Mouse (Mus musculus): Measurements from ENCODE around the gene Ippk.

GRCm38 (mm10) chr13:49374304-49374703, 46.7 kb upstream of the Ippk start:
- no peak for TF ChIP-seq POLR2A (IDR thresholded peaks at IDR 0.05; ENCODE audit: control insufficient read depth, extremely low read depth, insufficient read depth, low read length, poor library complexity)
- TF ChIP-seq CTCF (IDR thresholded peaks at IDR 0.05; ENCODE audit: borderline replicate concordance, control insufficient read depth, extremely low read depth, insufficient read depth, low read length, poor library complexity): no peak

Measured in thymus, adult 2 months (tissue).